Mouse (Mus musculus): Measurements from ENCODE around the gene Stard9. TPM values are rescaled to one million over a fixed set of nuclear protein-coding genes. Genes with fewer than 3 reads are reported as not detected.

Stard9 gene
- polyA plus RNA-seq, 1 experiment from 2014 or later, result 14.1 TPM

DNA sequence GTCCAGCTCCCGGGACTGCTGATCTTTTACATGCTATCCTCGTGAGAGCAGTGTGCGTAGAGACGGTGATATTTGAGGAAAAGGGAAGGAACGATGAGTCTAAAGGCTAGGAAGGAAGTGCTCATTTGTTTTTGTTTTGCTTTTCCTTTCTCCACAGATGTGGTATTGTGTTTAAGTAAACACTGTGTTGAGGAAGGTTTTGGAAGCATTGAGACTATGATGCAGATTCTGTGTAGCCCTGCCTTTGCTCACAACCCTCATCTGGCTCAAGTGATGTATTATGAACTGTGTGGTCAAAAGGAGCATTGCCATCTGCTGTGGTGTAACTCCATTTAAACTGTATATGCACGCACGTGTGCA is 24.0 kb downstream of the Stard9 start:
- Histone ChIP-seq H3K9ac (no peak overlapping the region), H3K4me3 (ENCODE audit: low read depth, low read length) (no peak overlapping the region), H3K9me3 (ENCODE audit: low read depth, low read length) (no peaks in the 10 kb centered on the region), H3K4me2 (no peak overlapping the region), H3K36me3 (ENCODE audit: insufficient read depth) (no peaks in the 10 kb centered on the region), H3K4me1 (ENCODE audit: insufficient read depth) (no peaks in the 10 kb centered on the region; the same call in 1 of the 2 replicates), H3K27me3 (ENCODE audit: insufficient read depth, low read length) (no peaks in the 10 kb centered on the region), H3K27ac (ENCODE audit: low read depth) (peak overlapping the region; percentile 65; the same call in 1 of the 2 replicates)
- WGBS, result 74% methylated on average over 7 of the region's 7 CpGs
- no peak for TF ChIP-seq CTCF (IDR thresholded peaks at IDR 0.05; ENCODE audit: low read depth)
- DNase-seq (peak; percentile 34), ATAC-seq (ENCODE audit: insufficient read depth) (peak; percentile 35; the same call in 1 of the 2 replicates)

DNA sequence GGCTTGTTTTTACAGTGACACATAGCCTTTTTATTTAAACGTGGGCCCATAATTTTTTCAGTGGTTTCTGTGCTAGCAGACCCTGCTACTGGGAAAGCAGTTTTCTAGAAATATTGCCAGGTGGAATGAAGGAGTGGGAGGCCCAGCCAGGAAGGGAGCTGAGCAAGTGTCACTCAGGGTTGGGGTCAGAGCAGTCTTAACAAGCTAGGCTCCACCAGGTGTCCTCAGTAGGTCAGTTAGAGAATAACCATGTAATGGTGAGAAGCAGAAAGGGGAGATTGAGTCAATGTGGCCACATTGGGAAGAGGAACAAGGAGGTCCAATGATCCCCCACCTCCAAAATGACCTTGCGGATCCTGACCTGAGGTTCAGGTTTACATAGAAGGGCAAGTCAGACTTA is 25.8 kb downstream of the Stard9 start:
- ATAC-seq (ENCODE audit: insufficient read depth) (no peak), DNase-seq (no peak)
- 84% methylated on average over 2 of the region's 2 CpGs for WGBS
- Histone ChIP-seq H3K9ac (no peak overlapping the region), H3K9me3 (ENCODE audit: low read depth, low read length) (no peaks in the 10 kb centered on the region), H3K27ac (ENCODE audit: low read depth) (no peak overlapping the region), H3K27me3 (ENCODE audit: insufficient read depth, low read length) (no peaks in the 10 kb centered on the region), H3K4me3 (ENCODE audit: low read depth, low read length) (no peak overlapping the region), H3K36me3 (ENCODE audit: insufficient read depth) (no peaks in the 10 kb centered on the region), H3K4me2 (no peak overlapping the region), H3K4me1 (ENCODE audit: insufficient read depth) (no peaks in the 10 kb centered on the region; the same call in 1 of the 2 replicates)
- TF ChIP-seq CTCF (IDR thresholded peaks at IDR 0.05; ENCODE audit: low read depth), result no peak

DNA sequence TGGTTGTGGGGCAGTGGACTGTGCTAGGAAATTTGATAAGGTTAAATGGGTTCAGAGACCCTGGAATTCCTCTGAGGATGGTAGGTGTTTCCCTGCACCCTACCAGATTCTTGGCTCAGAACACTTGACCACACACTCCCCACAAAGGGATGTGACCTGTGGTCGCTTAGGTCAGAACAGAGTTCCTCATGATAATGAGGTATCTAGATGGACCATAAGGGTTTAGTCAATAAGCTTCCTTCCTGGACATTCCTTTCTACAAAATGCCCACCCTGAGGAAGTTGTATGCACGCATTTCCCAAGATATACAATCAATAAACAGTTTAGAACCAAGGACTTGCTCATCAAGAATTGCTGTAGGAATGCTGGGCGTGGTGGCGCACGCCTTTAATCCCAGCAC is 27.0 kb downstream of the Stard9 start:
- Histone ChIP-seq H3K9me3 (ENCODE audit: low read depth, low read length) (no peaks in the 10 kb centered on the region), H3K4me1 (ENCODE audit: insufficient read depth) (peaks cover 3% of the 10 kb centered on the region; the same call in 1 of the 2 replicates), H3K4me3 (ENCODE audit: low read depth, low read length) (no peak overlapping the region), H3K36me3 (ENCODE audit: insufficient read depth) (no peaks in the 10 kb centered on the region), H3K27me3 (ENCODE audit: insufficient read depth, low read length) (no peaks in the 10 kb centered on the region), H3K27ac (ENCODE audit: low read depth) (no peak overlapping the region), H3K9ac (no peak overlapping the region), H3K4me2 (no peak overlapping the region)
- TF ChIP-seq CTCF (IDR thresholded peaks at IDR 0.05; ENCODE audit: low read depth), result no peak
- DNase-seq, result no peak
- 88% methylated on average over 5 of the region's 5 CpGs for WGBS
- no peak for ATAC-seq (ENCODE audit: insufficient read depth)

DNA sequence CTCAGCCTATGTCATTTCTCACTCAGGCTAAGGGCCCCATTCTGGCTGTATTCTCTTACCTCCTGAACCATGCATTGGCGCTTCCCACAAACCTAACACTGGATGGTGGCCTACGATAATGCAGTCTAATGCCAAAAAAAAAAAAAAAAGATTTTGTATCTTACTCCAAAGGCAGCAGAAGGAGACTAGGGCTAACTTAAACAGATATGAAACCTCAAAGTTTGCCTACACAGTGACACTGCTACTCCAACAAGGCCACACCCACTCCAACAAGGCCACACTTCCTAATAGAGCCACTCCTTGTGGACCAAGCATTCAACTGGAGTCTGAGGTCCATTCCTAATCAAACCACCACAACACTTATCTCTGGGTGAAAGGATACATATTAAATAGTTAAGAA is 27.8 kb downstream of the Stard9 start:
- no peaks in the 10 kb centered on the region for H3K27me3 ChIP-seq (ENCODE audit: insufficient read depth, low read length)
- 93% methylated on average over 2 of the region's 2 CpGs for WGBS
- H3K4me3 ChIP-seq (ENCODE audit: low read depth, low read length), result no peak overlapping the region
- DNase-seq (no peak), ATAC-seq (ENCODE audit: insufficient read depth) (no peak)
- no peak for TF ChIP-seq CTCF (IDR thresholded peaks at IDR 0.05; ENCODE audit: low read depth)
- no peaks in the 10 kb centered on the region for H3K36me3 ChIP-seq (ENCODE audit: insufficient read depth)
- H3K27ac ChIP-seq (ENCODE audit: low read depth), result no peak overlapping the region
- no peaks in the 10 kb centered on the region for H3K9me3 ChIP-seq (ENCODE audit: low read depth, low read length)
- peaks cover 3% of the 10 kb centered on the region; the same call in 1 of the 2 replicates for H3K4me1 ChIP-seq (ENCODE audit: insufficient read depth)
- no peak overlapping the region for H3K9ac ChIP-seq
- no peak overlapping the region for H3K4me2 ChIP-seq

DNA sequence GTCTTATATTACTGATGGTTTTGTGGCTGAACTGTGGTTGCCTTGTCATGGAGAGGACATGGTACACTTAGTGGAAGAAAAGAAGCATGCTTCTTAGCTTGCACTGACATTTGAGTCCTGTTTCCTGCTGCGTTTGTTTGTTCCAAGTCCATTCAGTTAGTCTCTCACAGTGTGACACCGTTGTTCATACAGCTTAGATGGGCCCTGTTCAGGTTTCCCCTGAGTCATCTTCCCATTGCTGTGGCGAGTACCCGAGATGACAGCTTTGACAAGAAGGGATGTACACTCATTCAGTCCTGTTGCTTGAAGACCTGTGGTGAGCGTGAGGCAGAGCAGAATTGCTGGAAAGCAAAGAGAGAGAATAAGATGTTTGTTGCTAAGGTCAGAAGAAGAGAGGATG is 29.6 kb downstream of the Stard9 start:
- Histone ChIP-seq H3K9me3 (ENCODE audit: low read depth, low read length) (no peaks in the 10 kb centered on the region), H3K9ac (no peak overlapping the region), H3K36me3 (ENCODE audit: insufficient read depth) (no peaks in the 10 kb centered on the region), H3K27me3 (ENCODE audit: insufficient read depth, low read length) (no peaks in the 10 kb centered on the region), H3K4me1 (ENCODE audit: insufficient read depth) (0 out of 2 replicates have a peak, but pooled peaks cover 6% of the 10 kb centered on the region), H3K27ac (ENCODE audit: low read depth) (no peak overlapping the region), H3K4me2 (no peak overlapping the region), H3K4me3 (ENCODE audit: low read depth, low read length) (no peak overlapping the region)
- ATAC-seq (ENCODE audit: insufficient read depth) (no peak), DNase-seq (no peak)
- TF ChIP-seq CTCF (IDR thresholded peaks at IDR 0.05; ENCODE audit: low read depth), result no peak
- WGBS, result 63% methylated on average over 5 of the region's 5 CpGs

DNA sequence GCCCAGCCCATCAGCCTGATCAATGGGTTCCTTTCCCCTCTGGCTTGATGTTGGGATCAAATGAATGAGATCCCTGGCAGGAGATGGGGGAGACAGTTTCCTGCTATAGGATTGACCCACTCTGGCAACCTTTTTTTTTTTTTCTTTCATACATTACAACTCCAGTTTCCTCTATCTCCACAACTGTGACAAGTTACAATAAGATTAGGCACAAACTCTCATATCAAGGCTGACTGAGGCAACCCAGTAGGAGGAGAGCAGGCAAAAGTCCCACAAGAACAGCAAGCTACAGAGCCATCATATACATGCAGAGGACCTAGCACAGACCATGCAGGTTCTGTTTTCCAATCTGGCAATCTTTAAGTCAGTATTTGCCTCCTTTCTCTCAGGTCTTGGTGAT is 30.4 kb downstream of the Stard9 start:
- no peak overlapping the region for H3K4me2 ChIP-seq
- ATAC-seq (ENCODE audit: insufficient read depth) (no peak), DNase-seq (no peak)
- no peaks in the 10 kb centered on the region for H3K27me3 ChIP-seq (ENCODE audit: insufficient read depth, low read length)
- no peaks in the 10 kb centered on the region for H3K36me3 ChIP-seq (ENCODE audit: insufficient read depth)
- 0 out of 2 replicates have a peak, but pooled peaks cover 6% of the 10 kb centered on the region for H3K4me1 ChIP-seq (ENCODE audit: insufficient read depth)
- no peak for TF ChIP-seq CTCF (IDR thresholded peaks at IDR 0.05; ENCODE audit: low read depth)
- no peak overlapping the region for H3K4me3 ChIP-seq (ENCODE audit: low read depth, low read length)
- H3K27ac ChIP-seq (ENCODE audit: low read depth), result no peak overlapping the region
- no peaks in the 10 kb centered on the region for H3K9me3 ChIP-seq (ENCODE audit: low read depth, low read length)
- no peak overlapping the region for H3K9ac ChIP-seq

DNA sequence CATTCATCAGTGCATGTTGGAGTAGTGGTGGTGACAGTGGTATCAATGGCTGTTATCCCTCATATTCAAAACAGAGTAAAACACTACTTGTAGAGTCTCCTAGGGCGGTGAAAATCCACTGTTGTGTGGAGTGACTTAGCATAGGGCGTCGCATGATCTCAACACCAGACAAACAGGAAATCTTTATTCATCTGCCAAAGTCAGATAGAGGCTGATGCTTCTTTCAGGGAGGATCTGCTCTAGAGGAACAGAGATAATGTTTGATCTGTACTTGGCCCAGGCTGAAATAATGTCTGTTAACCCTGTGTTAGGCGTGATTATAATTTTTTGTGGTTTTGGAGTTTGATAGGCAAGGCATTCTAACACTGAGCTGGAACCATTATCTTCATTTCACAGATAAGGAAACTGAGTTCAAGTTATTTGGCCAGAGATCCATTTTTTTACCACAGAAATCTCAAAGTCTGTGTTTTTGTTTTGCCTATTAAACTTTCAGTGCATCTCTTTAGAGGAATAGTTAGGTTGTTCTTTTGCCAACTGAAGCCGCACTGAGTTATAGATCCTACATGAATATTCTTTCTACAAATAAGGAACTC is 31.7 kb downstream of the Stard9 start:
- H3K36me3 ChIP-seq (ENCODE audit: insufficient read depth), result 0 out of 2 replicates have a peak, but pooled peaks cover 4% of the 10 kb centered on the region
- H3K27me3 ChIP-seq (ENCODE audit: insufficient read depth, low read length), result no peaks in the 10 kb centered on the region
- no peak overlapping the region for H3K27ac ChIP-seq (ENCODE audit: low read depth)
- no peak overlapping the region for H3K4me2 ChIP-seq
- 0 out of 2 replicates have a peak, but pooled peaks cover 6% of the 10 kb centered on the region for H3K4me1 ChIP-seq (ENCODE audit: insufficient read depth)
- H3K9me3 ChIP-seq (ENCODE audit: low read depth, low read length), result no peaks in the 10 kb centered on the region
- DNase-seq (peak; percentile 34), ATAC-seq (ENCODE audit: insufficient read depth) (peak; percentile 35; the same call in 1 of the 2 replicates)
- no peak for TF ChIP-seq CTCF (IDR thresholded peaks at IDR 0.05; ENCODE audit: low read depth)
- WGBS, result 54% methylated on average over 5 of the region's 5 CpGs
- H3K9ac ChIP-seq, result no peak overlapping the region
- no peak overlapping the region for H3K4me3 ChIP-seq (ENCODE audit: low read depth, low read length)
